ENCODE assay signal across 15 mouse cellular contexts in genomic region chr1:168549807-168550435, GRCm38 (mm10).
A peak's percentile ranks its signal among the peaks of the same experiment; 100 is the strongest.
DNase-seq lines count a peak whose midpoint lies in the region; ATAC-seq and TF ChIP-seq lines count a peak whose summit lies in the region.
"Had no signal": no experiment of that assay in that cellular context is flagged by ENCODE, and none has a peak within 500 bp of the region (broad histone marks: within the 10 kb centered on the region; RNA-seq: fewer than 3 reads in every experiment).

No protein-coding gene starts in this region.

- H3K36me3 ChIP-seq in hindbrain, embryonic 14.5 days (replicated peaks; ENCODE audit: control insufficient read depth, insufficient read depth) = no peaks in the 10 kb centered on the region
- no peaks in the 10 kb centered on the region for H3K36me3 ChIP-seq in hindbrain, embryonic 12.5 days
- no peaks in the 10 kb centered on the region for H3K36me3 ChIP-seq in embryonic facial prominence, embryonic 15.5 days
- H3K36me3 ChIP-seq: lung, embryonic 15.5 days had no signal

- 45% methylated on average over 7 of the region's 7 CpGs for WGBS in hindbrain, embryonic 14.5 days
- WGBS in hindbrain, embryonic 12.5 days = 40% methylated on average over 7 of the region's 7 CpGs
- 32% methylated on average over 7 of the region's 7 CpGs for WGBS in embryonic facial prominence, embryonic 15.5 days
- 19% methylated on average over 7 of the region's 7 CpGs for WGBS in olfactory bulb, adult 2 months

- TF ChIP-seq POLR2A in olfactory bulb, adult 2 months (IDR thresholded peaks at IDR 0.05; ENCODE audit: insufficient read depth, low read depth, low read length) = no peak

- ATAC-seq in hindbrain, embryonic 14.5 days (ENCODE audit: low FRiP score) = peak; percentile 48; the same call in 1 of the 2 replicates
- no peak; the same call in 1 of the 2 replicates for ATAC-seq in hindbrain, embryonic 12.5 days (ENCODE audit: low FRiP score)
- ATAC-seq in embryonic facial prominence, embryonic 15.5 days (ENCODE audit: insufficient number of reproducible peaks, low FRiP score, low TSS enrichment, low read depth) = no peak

- no peak overlapping the region for H3K4me2 ChIP-seq in hindbrain, embryonic 14.5 days (replicated peaks)
- no peak overlapping the region for H3K4me2 ChIP-seq in hindbrain, embryonic 12.5 days (replicated peaks)
- no peak overlapping the region for H3K4me2 ChIP-seq in embryonic facial prominence, embryonic 15.5 days (replicated peaks)
- H3K4me2 ChIP-seq: lung, embryonic 15.5 days had no signal

- no peak for TF ChIP-seq CTCF in olfactory bulb, adult 2 months (IDR thresholded peaks at IDR 0.05; ENCODE audit: insufficient read depth, low read depth, low read length)

- H3K4me3 ChIP-seq in hindbrain, embryonic 14.5 days (replicated peaks; ENCODE audit: low read length) = no peak overlapping the region
- no peak overlapping the region for H3K4me3 ChIP-seq in hindbrain, embryonic 12.5 days
- H3K4me3 ChIP-seq in embryonic facial prominence, embryonic 15.5 days (replicated peaks) = no peak overlapping the region
- no peak overlapping the region for H3K4me3 ChIP-seq in olfactory bulb, adult 2 months (ENCODE audit: insufficient read depth, low read depth, low read length)
- H3K4me3 ChIP-seq: erythroblast, embryonic 14.5 days; lung, embryonic 15.5 days had no signal

- no peaks in the 10 kb centered on the region for H3K4me1 ChIP-seq in hindbrain, embryonic 14.5 days (replicated peaks; ENCODE audit: control insufficient read depth, insufficient read depth, low read length)
- no peaks in the 10 kb centered on the region for H3K4me1 ChIP-seq in hindbrain, embryonic 12.5 days
- H3K4me1 ChIP-seq in embryonic facial prominence, embryonic 15.5 days = peaks cover 11% of the 10 kb centered on the region; the same call in 1 of the 2 replicates
- H3K4me1 ChIP-seq in olfactory bulb, adult 2 months (ENCODE audit: control insufficient read depth, insufficient read depth, low read length) = no peaks in the 10 kb centered on the region
- H3K4me1 ChIP-seq: lung, embryonic 15.5 days had no signal

- intact Hi-C loops in heart, postnatal 14 days (cut with DNase I) = no loop called here

- H3K27ac ChIP-seq in hindbrain, embryonic 14.5 days = no peak overlapping the region
- no peak overlapping the region for H3K27ac ChIP-seq in hindbrain, embryonic 12.5 days
- 0 out of 2 replicates have a peak overlapping the region, but pooled peaks have one; percentile 1 for H3K27ac ChIP-seq in embryonic facial prominence, embryonic 15.5 days (replicated peaks)
- H3K27ac ChIP-seq in olfactory bulb, adult 2 months (ENCODE audit: insufficient read depth, low read depth, low read length) = peak overlapping the region; percentile 75
- H3K27ac ChIP-seq: lung, embryonic 15.5 days had no signal

- H3K9me3 ChIP-seq in hindbrain, embryonic 14.5 days (ENCODE audit: control insufficient read depth, low read length) = no peaks in the 10 kb centered on the region
- no peaks in the 10 kb centered on the region for H3K9me3 ChIP-seq in hindbrain, embryonic 12.5 days (replicated peaks)
- no peaks in the 10 kb centered on the region for H3K9me3 ChIP-seq in embryonic facial prominence, embryonic 15.5 days (replicated peaks)
- H3K9me3 ChIP-seq: lung, embryonic 15.5 days had no signal

- peak; percentile 39 for DNase-seq in hindbrain, embryonic 14.5 days (ENCODE audit: low spot score)
- DNase-seq in layer of hippocampus, postnatal 14 days (ENCODE audit: low spot score in 2 of 2) = peak; percentile 11 to 64
- DNase-seq in cerebellum, adult 9-11 months = no peak
- DNase-seq in cerebellum, adult 18-20 months = no peak
- no peak for DNase-seq in heart, postnatal 14 days
- DNase-seq: adrenal gland, adult 8-10 months; B cell, adult 2 months; cerebellum, adult 9-10 months; kidney, adult 9 months; thymus, adult 18-20 months had no signal

- H3K27me3 ChIP-seq in hindbrain, embryonic 14.5 days (ENCODE audit: control insufficient read depth, insufficient read depth, low read length) = no peaks in the 10 kb centered on the region
- no peaks in the 10 kb centered on the region for H3K27me3 ChIP-seq in hindbrain, embryonic 12.5 days
- H3K27me3 ChIP-seq in embryonic facial prominence, embryonic 15.5 days = no peaks in the 10 kb centered on the region
- H3K27me3 ChIP-seq: lung, embryonic 15.5 days had no signal

- no peak overlapping the region for H3K9ac ChIP-seq in hindbrain, embryonic 14.5 days
- H3K9ac ChIP-seq in hindbrain, embryonic 12.5 days = no peak overlapping the region
- no peak overlapping the region for H3K9ac ChIP-seq in embryonic facial prominence, embryonic 15.5 days
- H3K9ac ChIP-seq: lung, embryonic 15.5 days had no signal

Comparison
In these comparisons a context has a peak if more than half of its experiments do, and no peak if none do; other contexts are left out.
1. DNase-seq: peak in hindbrain, embryonic 14.5 days (single experiment) and layer of hippocampus, postnatal 14 days (2 of 2); none in cerebellum, adult 9-11 months (single experiment), cerebellum, adult 18-20 months (0 of 2) and heart, postnatal 14 days (0 of 2).
2. H3K27ac ChIP-seq: peak in embryonic facial prominence, embryonic 15.5 days (single experiment) and olfactory bulb, adult 2 months (single experiment); none in hindbrain, embryonic 14.5 days (single experiment) and hindbrain, embryonic 12.5 days (single experiment).